ENCODE assay signal across 8 mouse cellular contexts in the genomic region with DNA sequence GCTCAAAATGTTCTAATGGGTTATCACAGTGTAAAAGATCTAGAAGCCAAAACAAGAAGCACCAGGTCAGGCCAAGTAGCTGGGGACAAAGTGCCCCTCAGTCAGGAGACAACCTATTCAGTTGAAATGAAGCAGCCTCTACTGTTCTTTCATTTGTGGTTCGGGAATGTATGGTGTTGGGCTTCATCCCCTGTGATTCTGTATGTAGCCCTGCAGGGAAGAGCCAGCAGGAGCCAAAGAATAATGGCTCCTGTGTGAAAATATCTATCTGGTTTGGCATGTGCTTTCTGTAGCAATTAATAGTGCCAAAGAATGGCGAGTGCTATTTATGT. TPM values are rescaled to one million over a fixed set of nuclear protein-coding genes. Genes with fewer than 3 reads are reported as not detected.
DNase-seq lines count a peak whose midpoint lies in the region; ATAC-seq and TF ChIP-seq lines count a peak whose summit lies in the region.

No protein-coding gene starts in this region.

- 0 out of 2 replicates have a peak, but pooled peaks have one; percentile 16 for ATAC-seq in intestine, embryonic 14.5 days (replicated peaks; ENCODE audit: low FRiP score, low TSS enrichment, low read depth)
- peak; percentile 22; the same call in 1 of the 2 replicates for ATAC-seq in midbrain, postnatal 0 days (ENCODE audit: low FRiP score)

- no peaks in the 10 kb centered on the region for H3K9me3 ChIP-seq in embryonic facial prominence, embryonic 10.5 days
- H3K9me3 ChIP-seq in intestine, embryonic 14.5 days (ENCODE audit: control insufficient read depth, low read length): no peaks in the 10 kb centered on the region
- no peaks in the 10 kb centered on the region for H3K9me3 ChIP-seq in midbrain, postnatal 0 days (ENCODE audit: low read length)

- intact Hi-C loops in left cerebral cortex, adult 2 months (cut with DNase I): loop anchor here (2.0 kb wide), 1 partner anchor 60 kb away; a partner anchor contains a TSS
- intact Hi-C loops in left cerebral cortex, postnatal 10 days (cut with DNase I): no loop called here

- WGBS in embryonic facial prominence, embryonic 10.5 days: under 1% methylated on average over 2 of the region's 2 CpGs
- 0% methylated on average over 2 of the region's 2 CpGs for WGBS in intestine, embryonic 14.5 days
- 0% methylated on average over 2 of the region's 2 CpGs for WGBS in midbrain, postnatal 0 days

- peak overlapping the region; percentile 87 for H3K9ac ChIP-seq in intestine, embryonic 14.5 days (ENCODE audit: low read length)
- peak overlapping the region; percentile 77 for H3K9ac ChIP-seq in midbrain, postnatal 0 days (replicated peaks; ENCODE audit: low read length, poor library complexity, severe bottlenecking)

- DNase-seq in left cerebral cortex, adult 2 months (ENCODE audit: extremely low spot score in 1 of 2, low spot score in 2 of 2): no peak
- no peak for DNase-seq in left cerebral cortex, postnatal 10 days (ENCODE audit: extremely low spot score in 1 of 2, low spot score in 2 of 2)
- DNase-seq in embryonic facial prominence, embryonic 10.5 days (ENCODE audit: low spot score): peak; percentile 10
- DNase-seq in intestine, embryonic 14.5 days (ENCODE audit: low spot score): no peak
- DNase-seq in midbrain, postnatal 0 days (ENCODE audit: low spot score): no peak
- no peak for DNase-seq in layer of hippocampus, postnatal 10 days (ENCODE audit: low spot score in 2 of 2)
- DNase-seq in frontal cortex, adult 2 months (ENCODE audit: extremely low spot score in 1 of 2, low spot score in 1 of 2): no peak
- no peak for DNase-seq in embryo, embryonic 10 days (ENCODE audit: low spot score)

- peaks cover 32% of the 10 kb centered on the region for H3K36me3 ChIP-seq in embryonic facial prominence, embryonic 10.5 days (replicated peaks)
- peaks cover 22% of the 10 kb centered on the region; the same call in 1 of the 2 replicates for H3K36me3 ChIP-seq in intestine, embryonic 14.5 days (ENCODE audit: control insufficient read depth, insufficient read depth, low read length)
- peaks cover 8% of the 10 kb centered on the region; the same call in 1 of the 2 replicates for H3K36me3 ChIP-seq in midbrain, postnatal 0 days (ENCODE audit: insufficient read depth, low read length)

- TF ChIP-seq CTCF in left cerebral cortex, adult 2 months (IDR thresholded peaks at IDR 0.05): no peak
- no peak for TF ChIP-seq CTCF in midbrain, postnatal 0 days (IDR thresholded peaks at IDR 0.05)

- peak overlapping the region; percentile 80 for H3K4me2 ChIP-seq in intestine, embryonic 14.5 days (ENCODE audit: low read length)
- peak overlapping the region; percentile 80 for H3K4me2 ChIP-seq in midbrain, postnatal 0 days (ENCODE audit: low read depth, low read length, poor library complexity, severe bottlenecking)

- H3K4me1 ChIP-seq in embryonic facial prominence, embryonic 10.5 days: peaks cover 26% of the 10 kb centered on the region
- H3K4me1 ChIP-seq in intestine, embryonic 14.5 days (replicated peaks; ENCODE audit: control insufficient read depth, insufficient read depth, low read length): peaks cover 6% of the 10 kb centered on the region
- peaks cover 6% of the 10 kb centered on the region; the same call in 1 of the 2 replicates for H3K4me1 ChIP-seq in midbrain, postnatal 0 days (ENCODE audit: insufficient read depth, low read length)

- no peaks in the 10 kb centered on the region for H3K27me3 ChIP-seq in embryonic facial prominence, embryonic 10.5 days (replicated peaks; ENCODE audit: low read depth, poor library complexity, severe bottlenecking)
- no peaks in the 10 kb centered on the region for H3K27me3 ChIP-seq in intestine, embryonic 14.5 days (replicated peaks; ENCODE audit: control insufficient read depth, insufficient read depth, low read length)
- H3K27me3 ChIP-seq in midbrain, postnatal 0 days (ENCODE audit: insufficient read depth, low read length): no peaks in the 10 kb centered on the region

- peak overlapping the region; percentile 87 for H3K27ac ChIP-seq in left cerebral cortex, adult 2 months
- H3K27ac ChIP-seq in embryonic facial prominence, embryonic 10.5 days (replicated peaks): peak overlapping the region; percentile 95
- peak overlapping the region; percentile 86; the same call in 1 of the 2 replicates for H3K27ac ChIP-seq in intestine, embryonic 14.5 days (ENCODE audit: low read depth)
- peak overlapping the region; percentile 75 for H3K27ac ChIP-seq in midbrain, postnatal 0 days (ENCODE audit: low read depth, low read length)

- H3K4me3 ChIP-seq in left cerebral cortex, adult 2 months: peak overlapping the region; percentile 66
- peak overlapping the region; percentile 94 for H3K4me3 ChIP-seq in embryonic facial prominence, embryonic 10.5 days
- H3K4me3 ChIP-seq in intestine, embryonic 14.5 days (ENCODE audit: low read depth, low read length): peak overlapping the region; percentile 83
- H3K4me3 ChIP-seq in midbrain, postnatal 0 days (ENCODE audit: low read depth, low read length): peak overlapping the region; percentile 80

RNA-seq across cellular contexts. Expression of a gene that starts 0.3 kb away (rescaled TPM):
- total RNA-seq in left cerebral cortex, adult 2 months (2021): 10 to 100 TPM; 40.2 to 46.5 TPM
- total RNA-seq in left cerebral cortex, postnatal 10 days (2021): 10 to 100 TPM; 47.5 to 48.6 TPM
- polyA plus RNA-seq in embryonic facial prominence, embryonic 10.5 days (2016; fragmentation: Nextera tagmentation; extraction: Ambion mirVana): 74.2 and 75.5 TPM in 2 replicates
- polyA plus RNA-seq in intestine, embryonic 14.5 days (2014; fragmentation: Nextera tagmentation; extraction: Ambion mirVana): 57.5 and 63.0 TPM in 2 replicates
- total RNA-seq in midbrain, postnatal 0 days (2014; rRNA removed): 57.1 and 61.5 TPM in 2 replicates
- 71.2 and 75.3 TPM in 2 replicates for polyA plus RNA-seq in midbrain, postnatal 0 days (2015; fragmentation: Nextera tagmentation; extraction: Ambion mirVana)
- total RNA-seq in layer of hippocampus, postnatal 10 days (2021): 10 to 100 TPM; 39.9 to 40.7 TPM
- polyA plus RNA-seq in frontal cortex, adult 2 months (2012; rRNA removed): 30.8 and 33.5 TPM in 2 replicates

RNA-seq across cellular contexts. Expression of a gene that starts 59.8 kb away (rescaled TPM):
- total RNA-seq in left cerebral cortex, adult 2 months (2021): 10 to 100 TPM; 67.7 to 72.5 TPM
- total RNA-seq in left cerebral cortex, postnatal 10 days (2021): 10 to 100 TPM; 45.5 to 47.8 TPM
- polyA plus RNA-seq in embryonic facial prominence, embryonic 10.5 days (2016; fragmentation: Nextera tagmentation; extraction: Ambion mirVana): 37.7 and 42.2 TPM in 2 replicates
- polyA plus RNA-seq in intestine, embryonic 14.5 days (2014; fragmentation: Nextera tagmentation; extraction: Ambion mirVana): 33.2 and 33.8 TPM in 2 replicates
- 28.1 and 36.3 TPM in 2 replicates for total RNA-seq in midbrain, postnatal 0 days (2014; rRNA removed)
- polyA plus RNA-seq in midbrain, postnatal 0 days (2015; fragmentation: Nextera tagmentation; extraction: Ambion mirVana): 33.5 and 34.5 TPM in 2 replicates
- 10 to 100 TPM; 42.1 to 52.3 TPM for total RNA-seq in layer of hippocampus, postnatal 10 days (2021)
- polyA plus RNA-seq in frontal cortex, adult 2 months (2012; rRNA removed): 39.4 and 41.3 TPM in 2 replicates
